Mouse (Mus musculus): ENCODE data around the gene Lgr5.

Lgr5 gene

DNA sequence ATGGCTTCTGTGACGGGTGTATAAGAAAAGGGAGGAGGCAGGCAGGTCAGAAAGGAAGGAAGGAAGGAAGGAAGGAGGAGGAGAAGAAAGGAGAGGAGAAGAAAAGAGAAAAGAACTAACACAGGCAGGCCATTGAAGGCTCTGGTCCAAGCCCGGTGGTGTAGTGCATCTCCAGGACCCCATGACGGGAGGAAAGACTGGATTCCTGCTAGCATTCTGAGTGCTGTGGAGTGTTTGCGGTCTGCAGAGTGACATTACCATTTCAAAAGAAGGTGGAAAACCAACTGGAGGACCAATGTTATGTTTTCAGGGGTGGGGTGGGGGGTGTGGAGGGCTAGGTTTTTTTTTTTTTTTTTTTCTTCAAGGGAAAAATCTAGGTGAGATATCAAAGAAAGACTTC, 165.6 kb downstream of the Lgr5 start:
- DNase-seq (ENCODE audit: low read depth): no peak

DNA sequence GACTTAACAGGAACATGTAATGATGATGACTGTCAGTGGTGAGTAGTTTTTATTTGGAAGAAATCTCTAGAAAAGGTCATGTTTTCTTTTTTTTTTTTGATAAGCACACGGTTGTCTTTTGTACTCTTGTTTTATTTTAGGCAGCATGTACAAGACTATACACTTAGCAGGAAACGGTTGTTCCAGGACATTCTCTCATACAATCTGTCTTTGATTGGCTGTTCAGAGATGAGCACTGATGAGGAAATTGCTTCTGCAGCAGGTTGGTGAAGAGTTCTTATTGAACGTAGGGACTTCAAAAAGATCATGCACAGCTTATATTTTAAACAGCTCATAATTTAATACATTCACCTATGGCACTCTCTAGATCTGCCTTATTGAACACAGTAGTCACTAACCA, 173.5 kb downstream of the Lgr5 start:
- no peak for DNase-seq (ENCODE audit: low read depth)

DNA sequence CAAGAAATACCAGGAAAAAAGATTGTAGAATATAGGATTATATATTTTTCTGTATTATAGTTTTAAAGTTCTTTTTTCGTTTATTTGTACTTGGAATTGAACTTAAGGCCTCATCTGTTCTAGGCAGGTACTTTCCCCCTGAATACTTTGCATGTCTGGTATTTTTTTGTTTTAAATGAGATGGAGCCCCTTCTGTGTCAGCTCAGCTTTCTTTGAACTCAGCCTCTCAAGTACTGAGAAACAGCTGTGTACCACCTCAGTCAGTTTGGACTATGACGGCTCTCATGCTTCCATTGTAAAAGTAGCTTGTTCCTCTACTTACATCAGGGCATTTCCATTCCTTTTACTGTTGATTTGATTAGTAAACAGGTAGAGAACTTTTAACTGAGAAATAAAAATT, 174.1 kb downstream of the Lgr5 start:
- no peak for DNase-seq (ENCODE audit: low read depth)

DNA sequence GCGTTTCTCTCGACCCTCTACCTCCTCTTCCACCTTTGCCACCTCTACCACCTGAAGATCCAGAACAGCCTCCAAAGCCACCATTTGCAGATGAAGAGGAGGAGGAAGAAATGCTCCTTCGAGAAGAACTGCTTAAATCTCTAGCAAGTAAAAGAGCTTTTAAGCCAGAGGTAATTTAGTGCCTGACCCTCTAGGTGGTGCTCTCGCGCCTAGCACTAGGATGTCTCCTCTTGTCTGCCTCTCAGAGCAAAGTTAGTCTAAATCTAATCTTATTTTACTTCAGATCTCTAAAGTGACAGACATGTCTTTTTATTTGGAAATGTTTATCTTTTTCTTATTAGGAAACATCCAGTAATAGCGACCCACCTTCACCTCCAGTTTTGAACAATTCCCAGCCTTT, 181.2 kb downstream of the Lgr5 start:
- DNase-seq (ENCODE audit: low read depth): peak; percentile 79
